Mouse (Mus musculus) kidney, adult 2 months (tissue): ENCODE results near the gene Hoxb4. TPM values are rescaled to one million over a fixed set of nuclear protein-coding genes. Genes with fewer than 3 reads are reported as not detected.

Experiments used
- DNase-seq: peaks from one replicate; pipeline ENCODE4 v3.0.0; 2021
- H3K27ac ChIP-seq: fragments of 200-500 bp; 2 replicates; pipeline ENCODE4 v1.5.1; 2012; ENCODE audit warnings: low read depth, low read length, control low read depth, inconsistent platforms; ENCODE audit not compliant: insufficient read depth
- H3K27me3 ChIP-seq: fragments of 200-500 bp; replicated peaks from 2 replicates; pipeline ENCODE4 v1.6.1; 2012; ENCODE audit warnings: mild to moderate bottlenecking, moderate library complexity, low read length, inconsistent platforms; ENCODE audit not compliant: control insufficient read depth, insufficient read depth
- H3K36me3 ChIP-seq: fragments of 200-500 bp; 2 replicates; pipeline ENCODE4 v1.6.1; 2012; ENCODE audit warnings: mild to moderate bottlenecking, moderate library complexity, low read length, inconsistent platforms; ENCODE audit not compliant: control insufficient read depth, insufficient read depth
- H3K4me1 ChIP-seq: fragments of 200-500 bp; 2 replicates; pipeline ENCODE4 v1.6.1; 2011; ENCODE audit warnings: low read length; ENCODE audit not compliant: control insufficient read depth, insufficient read depth
- H3K4me3 ChIP-seq: fragments of 200-500 bp; 2 replicates; pipeline ENCODE4 v1.5.1; 2011; ENCODE audit warnings: mild to moderate bottlenecking, low read depth, low read length, control low read depth; ENCODE audit not compliant: insufficient read depth
- CTCF ChIP-seq: fragments of 200-500 bp; conservative IDR thresholded peaks from 2 replicates; pipeline ENCODE4 v1.5.1; 2011; ENCODE audit warnings: low read depth, mild to moderate bottlenecking, control low read depth, low read length, moderate library complexity, mixed read lengths; ENCODE audit not compliant: insufficient read depth, insufficient read length
- POLR2A ChIP-seq: fragments of 200-500 bp; IDR thresholded peaks from one replicate; pipeline ENCODE4 v1.6.1; 2011; ENCODE audit warnings: low read depth, low read length, control low read depth
- WGBS: fragments of 180-500 bp; shearing (Covaris S2); methylation state at CpG from one replicate; pipeline ENCODE4 v1.1.7; 2018; 5-methylcytosine and 5-hydroxymethylcytosine counted together
- polyA plus RNA-seq: library from polyadenylated mRNA; depleted of rRNA; stranded (reverse); fragments of >200 nt; gene quantifications from 2 replicates; pipeline ENCODE4 v1.2.3, GENCODE M21; 2012

Hoxb4 gene
- polyA plus RNA-seq, 1 experiment, result 12.6 TPM

GRCm38 (mm10) chr11:96290705-96291355, 27.2 kb upstream of the Hoxb4 start:
- H3K4me3 ChIP-seq, result peak overlapping the region; percentile 10; the same call in 1 of the 2 replicates
- WGBS, result 29% methylated on average over 17 of the region's 17 CpGs
- no peaks in the 10 kb centered on the region for H3K36me3 ChIP-seq
- peak overlapping the region; percentile 79 for H3K27ac ChIP-seq
- TF ChIP-seq CTCF (no peak), POLR2A (no peak)
- H3K4me1 ChIP-seq, result peaks cover 17% of the 10 kb centered on the region; the same call in 1 of the 2 replicates
- peak; percentile 59 for DNase-seq
- no peaks in the 10 kb centered on the region for H3K27me3 ChIP-seq

DNA sequence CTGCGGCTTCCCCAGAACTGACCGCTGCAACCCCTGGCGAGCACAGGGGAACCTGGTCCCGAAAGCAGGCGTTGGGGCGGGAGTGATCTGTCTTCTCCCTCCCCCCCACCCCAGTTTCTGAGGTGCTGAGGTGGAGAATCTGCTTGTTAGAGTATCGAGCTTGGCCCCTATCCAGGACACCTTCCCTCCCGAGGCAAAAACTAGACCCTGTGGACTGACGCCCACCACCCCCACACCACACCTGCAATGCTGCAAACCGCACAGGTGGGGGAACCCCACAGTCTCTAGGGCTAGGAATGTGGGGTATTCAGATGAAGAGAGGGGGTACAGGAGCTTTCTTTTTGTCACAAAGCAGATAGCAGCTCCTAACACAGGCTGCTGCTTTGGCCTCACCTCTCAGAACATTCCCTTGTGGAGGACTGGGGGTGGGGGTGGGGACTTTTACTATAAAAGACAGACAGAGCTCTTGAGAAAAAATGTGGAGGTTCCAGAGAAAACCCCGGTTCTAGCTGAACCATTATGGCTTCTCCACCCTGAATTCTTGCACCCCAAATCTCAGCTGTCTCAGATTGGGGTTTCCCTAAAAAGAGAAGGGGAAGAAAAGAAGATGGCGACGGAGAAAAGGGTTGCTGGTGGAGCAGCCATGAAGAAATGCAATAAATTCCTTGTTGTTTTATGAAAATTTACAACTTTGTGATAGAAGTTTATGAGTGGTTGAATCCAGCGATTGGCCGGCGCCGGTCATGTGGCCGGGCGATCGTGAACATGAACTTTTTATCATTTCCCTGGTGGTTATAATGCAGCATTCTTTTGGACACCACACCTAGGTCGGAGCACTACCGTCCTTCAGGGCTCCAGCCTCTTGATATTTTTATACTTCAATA, 26.1 kb upstream of the Hoxb4 start, which contains the start of gene Hoxb6:
Hoxb6 (plus strand) TSS at position 796 of the 884 bp plus-strand sequence.
- TF ChIP-seq POLR2A (no peak), CTCF (no peak)
- WGBS, result 3% methylated on average over 22 of the region's 22 CpGs
- peak; percentile 93 for DNase-seq
- peak within 1 kb of the TSS; percentile 95 for H3K4me3 ChIP-seq
- H3K27me3 ChIP-seq, result no peaks in the 10 kb centered on the region
- no peaks in the 10 kb centered on the region for H3K36me3 ChIP-seq
- peaks cover 19% of the 10 kb centered on the region; the same call in 1 of the 2 replicates for H3K4me1 ChIP-seq
- H3K27ac ChIP-seq, result peak within 1 kb of the TSS; percentile 99

DNA sequence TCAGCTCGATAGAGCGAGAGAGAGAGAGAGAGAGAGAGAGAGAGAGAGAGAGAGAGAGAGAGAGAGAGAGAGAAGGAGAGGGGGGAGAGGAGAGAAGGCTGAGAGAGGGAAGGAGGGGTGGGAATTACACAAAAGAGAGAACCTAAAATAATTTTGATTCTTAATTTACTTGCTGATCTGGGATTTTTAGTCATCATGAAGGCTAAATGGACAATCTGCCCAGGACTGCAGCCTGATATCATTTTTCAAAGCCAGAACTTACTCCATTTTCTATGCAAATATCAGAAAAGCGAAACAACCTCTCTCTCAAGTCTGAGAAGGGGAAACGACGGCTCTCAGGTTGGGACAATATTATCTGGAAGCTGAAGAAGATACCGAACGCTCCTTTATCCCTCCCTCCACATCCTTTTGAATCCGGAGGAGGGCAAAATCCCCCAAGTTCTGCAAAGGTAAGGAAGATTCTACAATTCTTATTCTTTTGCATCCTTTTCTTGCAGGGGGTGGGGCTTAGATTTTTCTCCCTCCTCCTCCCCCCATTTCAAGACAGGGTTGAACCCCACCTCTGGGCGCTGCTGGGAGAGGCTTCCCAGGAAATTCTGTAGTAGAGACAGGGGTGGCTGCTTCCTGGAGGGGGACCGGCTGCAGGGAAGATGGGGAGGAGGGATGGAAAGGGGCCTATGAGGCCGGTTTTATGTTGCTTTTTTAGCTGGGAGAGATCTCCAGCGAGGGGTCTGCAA, 25.3 kb upstream of the Hoxb4 start:
- peak; percentile 76 for DNase-seq
- under 1% methylated on average over 12 of the region's 12 CpGs for WGBS
- TF ChIP-seq POLR2A (no peak), CTCF (no peak)
- Histone ChIP-seq H3K36me3 (no peaks in the 10 kb centered on the region), H3K4me3 (peak overlapping the region; percentile 95), H3K27me3 (no peaks in the 10 kb centered on the region), H3K27ac (peak overlapping the region; percentile 99), H3K4me1 (peaks cover 17% of the 10 kb centered on the region; the same call in 1 of the 2 replicates)

DNA sequence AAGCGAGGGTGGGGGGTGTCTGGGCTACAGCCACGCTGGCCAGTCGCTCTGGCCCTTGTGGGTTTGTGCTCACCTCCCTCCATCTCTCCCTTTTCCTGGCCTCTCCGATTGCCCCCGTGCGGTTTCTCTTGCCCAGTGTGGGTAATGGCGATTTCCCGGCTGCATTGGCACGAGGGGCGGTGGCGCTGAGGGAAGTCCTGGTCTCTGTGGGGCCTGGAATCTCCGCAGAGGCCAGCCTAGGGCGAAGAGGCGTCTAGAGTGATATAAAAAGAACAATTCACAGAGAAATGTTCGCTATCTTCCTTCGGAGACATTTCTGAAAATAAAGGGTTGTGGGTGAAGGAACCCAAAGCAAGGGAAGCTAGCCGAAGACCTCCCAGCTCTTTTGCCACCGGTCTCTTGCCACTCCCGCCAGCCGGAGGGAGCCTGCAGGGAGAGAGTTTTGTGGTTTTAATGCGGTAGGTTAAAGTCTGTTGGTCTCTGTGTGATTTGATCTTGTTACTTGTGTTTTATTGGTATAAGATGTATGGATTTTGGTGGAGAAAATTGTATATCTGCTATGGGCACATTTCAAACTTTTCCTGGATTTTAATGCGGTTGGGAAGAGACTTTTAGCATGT, 24.7 kb upstream of the Hoxb4 start:
- peak; percentile 62 for DNase-seq
- Histone ChIP-seq H3K27me3 (no peaks in the 10 kb centered on the region), H3K4me1 (peaks cover 10% of the 10 kb centered on the region; the same call in 1 of the 2 replicates), H3K27ac (peak overlapping the region; percentile 99), H3K36me3 (no peaks in the 10 kb centered on the region), H3K4me3 (peak overlapping the region; percentile 95)
- TF ChIP-seq POLR2A (no peak), CTCF (no peak)
- under 1% methylated on average over 22 of the region's 22 CpGs for WGBS

DNA sequence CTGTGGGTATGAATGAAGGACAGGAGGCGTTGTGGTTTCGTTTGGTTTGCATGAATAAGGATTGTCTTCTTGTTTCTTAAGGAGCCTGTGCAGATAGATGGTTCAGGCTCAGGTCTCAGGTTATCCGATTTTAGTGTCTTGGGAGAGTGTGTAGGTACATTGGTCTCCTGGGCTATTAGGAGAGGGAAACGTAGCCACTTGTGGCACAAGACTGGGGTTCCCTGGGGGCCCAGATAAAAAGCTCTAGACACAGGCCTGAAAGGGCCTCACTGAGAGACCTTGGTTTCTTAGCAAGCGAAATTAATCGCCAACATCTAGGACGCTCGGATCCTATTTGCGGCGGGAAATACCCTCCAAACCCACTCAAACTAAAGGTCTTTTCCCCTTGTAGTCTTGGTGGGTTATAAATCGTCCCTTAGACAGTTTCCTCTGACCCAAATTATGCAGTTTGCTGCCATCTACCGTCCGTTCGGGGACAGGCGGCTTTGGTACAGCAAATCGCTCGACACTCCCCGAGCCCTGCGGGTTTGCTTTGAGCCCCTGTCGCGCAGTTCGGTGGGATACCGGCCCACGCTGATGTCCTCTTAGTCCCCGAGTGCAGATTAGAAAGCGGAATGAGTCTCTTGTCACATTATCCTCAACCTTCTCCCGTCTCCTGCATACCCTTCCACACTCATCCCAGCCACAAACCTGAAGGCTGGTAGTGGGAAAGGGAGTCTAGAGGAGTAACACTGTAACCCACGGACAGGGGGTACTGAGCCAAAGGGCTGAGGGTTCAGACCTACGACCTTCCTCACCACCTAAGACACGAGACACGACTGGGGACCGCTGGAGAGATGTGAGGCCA, 23.6 kb upstream of the Hoxb4 start:
- Histone ChIP-seq H3K4me1 (peaks cover 7% of the 10 kb centered on the region; the same call in 1 of the 2 replicates), H3K36me3 (no peaks in the 10 kb centered on the region), H3K27me3 (no peaks in the 10 kb centered on the region), H3K4me3 (peak overlapping the region; percentile 95), H3K27ac (peak overlapping the region; percentile 83)
- TF ChIP-seq POLR2A (no peak), CTCF (peak; percentile 79)
- DNase-seq, result peak; percentile 95
- under 1% methylated on average over 32 of the region's 32 CpGs for WGBS
